Mouse (Mus musculus) G1E-ER4 (cell line): ENCODE data around the gene Rcc2. TPM values are rescaled to one million over a fixed set of nuclear protein-coding genes. Genes with fewer than 3 reads are reported as not detected.

Experiments used
- GATA1 ChIP-seq: IDR thresholded peaks from one replicate; pipeline ENCODE4 v1.8.0; 2012; ENCODE audit warnings: low read length, inconsistent platforms
- polyA plus RNA-seq: library from polyadenylated mRNA; stranded (reverse); fragments of >175 nt; gene quantifications from 2 replicates; pipeline ENCODE4 v1.2.3, GENCODE M21; 2012

Gene Rcc2
- polyA plus RNA-seq, 1 experiment = 420 TPM

GRCm38 (mm10) chr4:140679723-140680380 is 20.5 kb upstream of the Rcc2 start:
- no peak for TF ChIP-seq GATA1

- no peak for TF ChIP-seq GATA1
These were observed 19.5 kb upstream of the Rcc2 start for GRCm38 (mm10) chr4:140680731-140681397.

- no peak for TF ChIP-seq GATA1
These were observed 16.7 kb upstream of the Rcc2 start for GRCm38 (mm10) chr4:140683608-140684007.

GRCm38 (mm10) chr4:140684141-140684871 is 16.0 kb upstream of the Rcc2 start:
- TF ChIP-seq GATA1 = peak; percentile 29

GRCm38 (mm10) chr4:140684881-140685303 is 15.4 kb upstream of the Rcc2 start:
- TF ChIP-seq GATA1 = no peak

- no peak for TF ChIP-seq GATA1
These were observed 12.1 kb upstream of the Rcc2 start for GRCm38 (mm10) chr4:140688044-140688825.

- TF ChIP-seq GATA1 = no peak
These were observed 11.4 kb upstream of the Rcc2 start for GRCm38 (mm10) chr4:140688826-140689425.

- no peak for TF ChIP-seq GATA1
These were observed 10.3 kb upstream of the Rcc2 start for GRCm38 (mm10) chr4:140689873-140690655.

GRCm38 (mm10) chr4:140691481-140691880 is 8.9 kb upstream of the Rcc2 start:
- TF ChIP-seq GATA1 = no peak

- TF ChIP-seq GATA1 = no peak
These were observed 6.8 kb upstream of the Rcc2 start for GRCm38 (mm10) chr4:140693513-140693912.

- no peak for TF ChIP-seq GATA1
These were observed 5.7 kb upstream of the Rcc2 start for GRCm38 (mm10) chr4:140694551-140695060.

GRCm38 (mm10) chr4:140695146-140695545 is 5.2 kb upstream of the Rcc2 start:
- TF ChIP-seq GATA1 = no peak

GRCm38 (mm10) chr4:140695675-140696585 is 4.4 kb upstream of the Rcc2 start:
- TF ChIP-seq GATA1 = no peak
